Mouse (Mus musculus): ENCODE measurements around the gene Cabin1. TPM values are rescaled to one million over a fixed set of nuclear protein-coding genes. Genes with fewer than 3 reads are reported as not detected.

Gene Cabin1
- polyA plus RNA-seq (2014; fragmentation: Nextera tagmentation; extraction: Ambion mirVana), result 23.5 and 36.0 TPM in 2 replicates

GRCm38 (mm10) chr10:75763682-75764518, at the start of gene Cabin1:
Gene Cabin1, minus strand, starts transcription at chr10:75764341.
- WGBS, result under 1% methylated on average over 48 of the region's 61 CpGs
- Histone ChIP-seq H3K9me3 (ENCODE audit: control insufficient read depth, low read length) (no peaks in the 10 kb centered on the region), H3K27me3 (replicated peaks; ENCODE audit: control insufficient read depth, insufficient read depth, low read length) (no peaks in the 10 kb centered on the region), H3K27ac (replicated peaks; ENCODE audit: low read depth, low read length) (peak within 1 kb of the TSS; percentile 72; the same call in 1 of the 2 replicates), H3K9ac (ENCODE audit: low read depth, low read length) (peak within 1 kb of the TSS; percentile 82), H3K4me2 (ENCODE audit: low read depth, low read length) (peak within 1 kb of the TSS; percentile 90), H3K4me1 (ENCODE audit: control insufficient read depth, insufficient read depth, low read length) (peaks cover 7% of the 10 kb centered on the region; the same call in 1 of the 2 replicates), H3K36me3 (ENCODE audit: control insufficient read depth, insufficient read depth, low read length) (0 out of 2 replicates have a peak, but pooled peaks cover 8% of the 10 kb centered on the region), H3K4me3 (ENCODE audit: low read depth, low read length) (peak within 1 kb of the TSS; percentile 83)
- ATAC-seq (ENCODE audit: low read depth) (peak; percentile 99), DNase-seq (ENCODE audit: low spot score) (peak; percentile 99)

- Histone ChIP-seq H3K27me3 (replicated peaks; ENCODE audit: control insufficient read depth, insufficient read depth, low read length) (no peaks in the 10 kb centered on the region), H3K9me3 (ENCODE audit: control insufficient read depth, low read length) (no peaks in the 10 kb centered on the region), H3K36me3 (ENCODE audit: control insufficient read depth, insufficient read depth, low read length) (no peaks in the 10 kb centered on the region), H3K27ac (replicated peaks; ENCODE audit: low read depth, low read length) (no peak overlapping the region), H3K9ac (ENCODE audit: low read depth, low read length) (no peak overlapping the region), H3K4me3 (ENCODE audit: low read depth, low read length) (no peak overlapping the region), H3K4me2 (ENCODE audit: low read depth, low read length) (no peak overlapping the region), H3K4me1 (ENCODE audit: control insufficient read depth, insufficient read depth, low read length) (no peaks in the 10 kb centered on the region)
- ATAC-seq (ENCODE audit: low read depth), result no peak
- WGBS, result 78% methylated on average over 2 of the region's 2 CpGs
- DNase-seq (ENCODE audit: low spot score), result no peak
Measured at GRCm38 (mm10) chr10:75804217-75804616, 40.1 kb upstream of the Cabin1 start.

- H3K4me2 ChIP-seq (ENCODE audit: low read depth, low read length), result peak within 1 kb of the TSS; percentile 72
- no peaks in the 10 kb centered on the region for H3K9me3 ChIP-seq (ENCODE audit: control insufficient read depth, low read length)
- WGBS, result under 1% methylated on average over 16 of the region's 18 CpGs
- peak within 1 kb of the TSS; percentile 57 for H3K9ac ChIP-seq (ENCODE audit: low read depth, low read length)
- peak within 1 kb of the TSS; percentile 44 for H3K4me3 ChIP-seq (ENCODE audit: low read depth, low read length)
- H3K4me1 ChIP-seq (ENCODE audit: control insufficient read depth, insufficient read depth, low read length), result peaks cover 10% of the 10 kb centered on the region
- H3K27me3 ChIP-seq (replicated peaks; ENCODE audit: control insufficient read depth, insufficient read depth, low read length), result no peaks in the 10 kb centered on the region
- H3K36me3 ChIP-seq (ENCODE audit: control insufficient read depth, insufficient read depth, low read length), result no peaks in the 10 kb centered on the region
- peak within 1 kb of the TSS; percentile 28; the same call in 1 of the 2 replicates for H3K27ac ChIP-seq (replicated peaks; ENCODE audit: low read depth, low read length)
- peak; percentile 55 for DNase-seq (ENCODE audit: low spot score)
- peak; percentile 44; the same call in 1 of the 2 replicates for ATAC-seq (ENCODE audit: low read depth)
Measured at GRCm38 (mm10) chr10:75798176-75798696, 34.1 kb upstream of the Cabin1 start, which contains the start of gene Gstt1. Gene Gstt1, minus strand, starts transcription at chr10:75798584.

GRCm38 (mm10) chr10:75797619-75798175, 33.6 kb upstream of the Cabin1 start:
- 1% methylated on average over 10 of the region's 12 CpGs for WGBS

GRCm38 (mm10) chr10:75796731-75797516, 32.8 kb upstream of the Cabin1 start:
- no peaks in the 10 kb centered on the region for H3K9me3 ChIP-seq (ENCODE audit: control insufficient read depth, low read length)
- DNase-seq (ENCODE audit: low spot score) (no peak), ATAC-seq (ENCODE audit: low read depth) (no peak)
- H3K27me3 ChIP-seq (replicated peaks; ENCODE audit: control insufficient read depth, insufficient read depth, low read length), result no peaks in the 10 kb centered on the region
- peak overlapping the region; percentile 72 for H3K4me2 ChIP-seq (ENCODE audit: low read depth, low read length)
- 48% methylated on average over 11 of the region's 11 CpGs for WGBS
- H3K9ac ChIP-seq (ENCODE audit: low read depth, low read length), result peak overlapping the region; percentile 57
- peak overlapping the region; percentile 44 for H3K4me3 ChIP-seq (ENCODE audit: low read depth, low read length)
- no peak overlapping the region for H3K27ac ChIP-seq (replicated peaks; ENCODE audit: low read depth, low read length)
- peaks cover 10% of the 10 kb centered on the region for H3K4me1 ChIP-seq (ENCODE audit: control insufficient read depth, insufficient read depth, low read length)
- H3K36me3 ChIP-seq (ENCODE audit: control insufficient read depth, insufficient read depth, low read length), result no peaks in the 10 kb centered on the region

More at GRCm38 (mm10) chr10:75797619-75798175, 33.6 kb upstream of the Cabin1 start:
- Histone ChIP-seq H3K4me3 (ENCODE audit: low read depth, low read length) (peak overlapping the region; percentile 44), H3K9ac (ENCODE audit: low read depth, low read length) (peak overlapping the region; percentile 57), H3K4me1 (ENCODE audit: control insufficient read depth, insufficient read depth, low read length) (peaks cover 10% of the 10 kb centered on the region), H3K36me3 (ENCODE audit: control insufficient read depth, insufficient read depth, low read length) (no peaks in the 10 kb centered on the region), H3K27ac (replicated peaks; ENCODE audit: low read depth, low read length) (peak overlapping the region; percentile 28; the same call in 1 of the 2 replicates), H3K4me2 (ENCODE audit: low read depth, low read length) (peak overlapping the region; percentile 72), H3K27me3 (replicated peaks; ENCODE audit: control insufficient read depth, insufficient read depth, low read length) (no peaks in the 10 kb centered on the region), H3K9me3 (ENCODE audit: control insufficient read depth, low read length) (no peaks in the 10 kb centered on the region)
- ATAC-seq (ENCODE audit: low read depth) (peak; percentile 62; the same call in 1 of the 2 replicates), DNase-seq (ENCODE audit: low spot score) (peak; percentile 33)

GRCm38 (mm10) chr10:75794880-75795279, 30.7 kb upstream of the Cabin1 start:
- no peaks in the 10 kb centered on the region for H3K36me3 ChIP-seq (ENCODE audit: control insufficient read depth, insufficient read depth, low read length)
- no peak overlapping the region for H3K9ac ChIP-seq (ENCODE audit: low read depth, low read length)
- WGBS, result 26% methylated on average over 3 of the region's 3 CpGs
- no peaks in the 10 kb centered on the region for H3K9me3 ChIP-seq (ENCODE audit: control insufficient read depth, low read length)
- ATAC-seq (ENCODE audit: low read depth) (no peak), DNase-seq (ENCODE audit: low spot score) (peak; percentile 60)
- H3K4me1 ChIP-seq (ENCODE audit: control insufficient read depth, insufficient read depth, low read length), result peaks cover 10% of the 10 kb centered on the region
- H3K4me3 ChIP-seq (ENCODE audit: low read depth, low read length), result no peak overlapping the region
- no peak overlapping the region for H3K4me2 ChIP-seq (ENCODE audit: low read depth, low read length)
- H3K27ac ChIP-seq (replicated peaks; ENCODE audit: low read depth, low read length), result no peak overlapping the region
- no peaks in the 10 kb centered on the region for H3K27me3 ChIP-seq (replicated peaks; ENCODE audit: control insufficient read depth, insufficient read depth, low read length)

- Histone ChIP-seq H3K4me2 (ENCODE audit: low read depth, low read length) (no peak overlapping the region), H3K9me3 (ENCODE audit: control insufficient read depth, low read length) (no peaks in the 10 kb centered on the region), H3K36me3 (ENCODE audit: control insufficient read depth, insufficient read depth, low read length) (no peaks in the 10 kb centered on the region), H3K4me1 (ENCODE audit: control insufficient read depth, insufficient read depth, low read length) (peaks cover 6% of the 10 kb centered on the region), H3K27ac (replicated peaks; ENCODE audit: low read depth, low read length) (no peak overlapping the region), H3K27me3 (replicated peaks; ENCODE audit: control insufficient read depth, insufficient read depth, low read length) (no peaks in the 10 kb centered on the region), H3K9ac (ENCODE audit: low read depth, low read length) (peak overlapping the region; percentile 46), H3K4me3 (ENCODE audit: low read depth, low read length) (no peak overlapping the region)
- DNase-seq (ENCODE audit: low spot score) (peak; percentile 62), ATAC-seq (ENCODE audit: low read depth) (0 out of 2 replicates have a peak, but pooled peaks have one; percentile 6)
- WGBS, result 8% methylated on average over 7 of the region's 7 CpGs
Measured at GRCm38 (mm10) chr10:75790773-75791172, 26.6 kb upstream of the Cabin1 start.

- Histone ChIP-seq H3K9me3 (ENCODE audit: control insufficient read depth, low read length) (no peaks in the 10 kb centered on the region), H3K27ac (replicated peaks; ENCODE audit: low read depth, low read length) (no peak overlapping the region), H3K36me3 (ENCODE audit: control insufficient read depth, insufficient read depth, low read length) (no peaks in the 10 kb centered on the region), H3K27me3 (replicated peaks; ENCODE audit: control insufficient read depth, insufficient read depth, low read length) (no peaks in the 10 kb centered on the region), H3K4me2 (ENCODE audit: low read depth, low read length) (no peak overlapping the region), H3K4me3 (ENCODE audit: low read depth, low read length) (no peak overlapping the region), H3K4me1 (ENCODE audit: control insufficient read depth, insufficient read depth, low read length) (peaks cover 2% of the 10 kb centered on the region), H3K9ac (ENCODE audit: low read depth, low read length) (no peak overlapping the region)
- no peak for ATAC-seq (ENCODE audit: low read depth)
- 86% methylated on average over 5 of the region's 5 CpGs for WGBS
- DNase-seq (ENCODE audit: low spot score), result no peak
Measured at GRCm38 (mm10) chr10:75789841-75790240, 25.7 kb upstream of the Cabin1 start.
